Mouse (Mus musculus) naive thymus-derived CD4-positive, alpha-beta T cell, adult 5 months (primary cell): Measurements from ENCODE around the gene Il9r. TPM values are rescaled to one million over a fixed set of nuclear protein-coding genes. Genes with fewer than 3 reads are reported as not detected.

Source experiments
- polyA plus RNA-seq: library from polyadenylated mRNA; unstranded; fragments of 100-300 nt; shearing (Covaris generic); gene quantifications from one replicate; pipeline ENCODE4 v1.2.1, GENCODE M21; 2017

Il9r gene
- not detected for polyA plus RNA-seq

GRCm38 (mm10) chr11:32200075-32200601, at the start of gene Il9r:
Gene Il9r, minus strand, starts transcription at chr11:32200279.

GRCm38 (mm10) chr11:32226124-32226871, 26.2 kb upstream of the Il9r start, which contains the start of gene Mpg:
Gene Mpg, plus strand, starts transcription at chr11:32226505.

GRCm38 (mm10) chr11:32221951-32222409, 21.9 kb upstream of the Il9r start, which contains the start of gene Rhbdf1:
Gene Rhbdf1, minus strand, starts transcription at chr11:32222300.

DNA sequence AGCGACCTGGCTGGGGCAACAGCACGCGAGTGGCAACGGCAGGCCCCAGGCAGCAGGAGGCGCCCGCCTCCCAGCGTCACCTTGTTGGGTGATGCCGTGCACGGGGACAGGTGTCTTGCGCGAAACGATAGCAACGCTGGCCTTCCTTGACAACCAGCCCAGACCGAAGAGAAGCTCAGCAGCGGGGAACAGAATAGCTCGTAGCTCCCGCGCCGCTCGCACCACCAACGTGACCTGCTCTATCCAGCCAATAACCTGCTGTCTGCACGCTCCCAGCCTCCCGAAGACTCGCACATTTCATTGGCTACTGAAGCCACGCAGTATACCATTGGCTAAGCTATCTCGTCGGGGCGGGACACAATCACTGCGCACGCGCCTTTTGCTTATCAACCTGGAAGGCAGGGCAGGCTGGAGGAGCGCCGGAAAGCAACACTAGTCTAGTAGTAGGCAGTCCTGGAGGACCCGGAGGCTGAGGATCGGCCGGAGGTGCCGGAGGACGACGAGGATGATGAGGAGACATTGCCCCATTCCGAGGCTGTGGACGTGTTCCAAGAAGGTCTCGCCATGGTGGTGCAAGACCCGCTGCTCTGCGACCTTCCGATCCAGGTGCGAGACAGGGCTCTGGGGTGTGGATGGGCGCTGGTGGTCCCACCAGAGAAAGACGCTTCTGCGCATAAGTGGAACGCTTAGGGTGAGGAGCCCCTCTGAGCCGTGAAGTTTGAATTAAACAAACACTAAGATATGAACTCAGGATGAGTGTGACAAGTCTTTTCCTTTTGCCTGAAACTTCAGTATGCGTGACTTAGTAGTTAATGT, 5.2 kb upstream of the Il9r start, which contains the start of gene Snrnp25:
Snrnp25 (plus strand) TSS at position 358 of the 816 bp plus-strand sequence.

Other genes with a start within 250 kb of the Il9r start
- not detected for gene 4930524B15Rik, start 234.7 kb downstream of the Il9r start, polyA plus RNA-seq
- 177 TPM for gene Nsg2, start 199.8 kb downstream of the Il9r start, polyA plus RNA-seq
- gene Snrnp25, start 5.1 kb upstream of the Il9r start, polyA plus RNA-seq = 15.5 TPM
- gene Rhbdf1, start 22.0 kb upstream of the Il9r start, polyA plus RNA-seq = not detected
- gene Mpg, start 26.2 kb upstream of the Il9r start, polyA plus RNA-seq = 19.8 TPM
- 49.7 TPM for gene Nprl3, start 67.4 kb upstream of the Il9r start, polyA plus RNA-seq
- gene Hba-x, start 76.1 kb upstream of the Il9r start, polyA plus RNA-seq = not detected
- gene Hba-a1, start 83.2 kb upstream of the Il9r start, polyA plus RNA-seq = not detected
- gene Hbq1b, start 86.7 kb upstream of the Il9r start, polyA plus RNA-seq = not detected
- gene Hba-a2, start 96.2 kb upstream of the Il9r start, polyA plus RNA-seq = not detected
- not detected for gene Hbq1a, start 99.8 kb upstream of the Il9r start, polyA plus RNA-seq
- gene Sh3pxd2b, start 147.5 kb upstream of the Il9r start, polyA plus RNA-seq = not detected